Mouse (Mus musculus) ES-Bruce4 (cell line): ENCODE data around the gene Faf2. TPM values are rescaled to one million over a fixed set of nuclear protein-coding genes. Genes with fewer than 3 reads are reported as not detected.
"Not testable (repeated sequence)": the region's sequence is repeated elsewhere in the genome, so short reads cannot be mapped to it uniquely, and the experiment has no call there.

ENCODE experiments used
- H3K27ac ChIP-seq: 2 replicates; pipeline ENCODE4 v1.5.1; 2012; ENCODE audit warnings: low read length, inconsistent platforms; ENCODE audit not compliant: insufficient read depth
- H3K27me3 ChIP-seq: 2 replicates; pipeline ENCODE4 v1.6.1; 2012; ENCODE audit warnings: mild to moderate bottlenecking, low read length, inconsistent platforms; ENCODE audit not compliant: control insufficient read depth, poor library complexity, insufficient read depth, severe bottlenecking
- H3K36me3 ChIP-seq: 2 replicates; pipeline ENCODE4 v1.6.1; 2012; ENCODE audit warnings: inconsistent platforms, mild to moderate bottlenecking, low read length, moderate library complexity; ENCODE audit not compliant: control insufficient read depth, poor library complexity, insufficient read depth, severe bottlenecking
- H3K4me1 ChIP-seq: one replicate; pipeline ENCODE4 v1.8.1; 2011; ENCODE audit warnings: low read length; ENCODE audit not compliant: control insufficient read depth, insufficient read depth
- H3K4me3 ChIP-seq: 2 replicates; pipeline ENCODE4 v1.5.1; 2011; ENCODE audit warnings: low read depth, mild to moderate bottlenecking, low read length
- H3K9ac ChIP-seq: 2 replicates; pipeline ENCODE4 v1.6.1; 2012; ENCODE audit warnings: low read depth, mild to moderate bottlenecking, inconsistent platforms; ENCODE audit not compliant: poor library complexity, severe bottlenecking
- H3K9me3 ChIP-seq: replicated peaks from 2 replicates; pipeline ENCODE4 v1.6.1; 2012; ENCODE audit warnings: mild to moderate bottlenecking, low read length, inconsistent platforms; ENCODE audit not compliant: control insufficient read depth, poor library complexity, insufficient read depth, severe bottlenecking
- CTCF ChIP-seq: IDR thresholded peaks from one replicate; pipeline ENCODE4 v1.8.1; 2011; ENCODE audit warnings: low read depth, low read length
- EP300 ChIP-seq: IDR thresholded peaks from 2 replicates; pipeline ENCODE4 v1.6.1; 2011; ENCODE audit warnings: low read depth, low read length; ENCODE audit not compliant: insufficient read depth
- POLR2A ChIP-seq: IDR thresholded peaks from one replicate; pipeline ENCODE4 v1.8.1; 2011; ENCODE audit warnings: low read length; ENCODE audit not compliant: insufficient read depth
- polyA plus RNA-seq: library from polyadenylated mRNA; stranded (reverse); fragments of >200 nt; gene quantifications from 2 replicates; pipeline ENCODE4 v1.2.4, GENCODE M21; 2011; ENCODE audit warnings: low read depth; ENCODE audit not compliant: missing spikeins, insufficient read depth, insufficient read length

Faf2 gene
- polyA plus RNA-seq, 1 experiment, result 69.3 TPM

DNA sequence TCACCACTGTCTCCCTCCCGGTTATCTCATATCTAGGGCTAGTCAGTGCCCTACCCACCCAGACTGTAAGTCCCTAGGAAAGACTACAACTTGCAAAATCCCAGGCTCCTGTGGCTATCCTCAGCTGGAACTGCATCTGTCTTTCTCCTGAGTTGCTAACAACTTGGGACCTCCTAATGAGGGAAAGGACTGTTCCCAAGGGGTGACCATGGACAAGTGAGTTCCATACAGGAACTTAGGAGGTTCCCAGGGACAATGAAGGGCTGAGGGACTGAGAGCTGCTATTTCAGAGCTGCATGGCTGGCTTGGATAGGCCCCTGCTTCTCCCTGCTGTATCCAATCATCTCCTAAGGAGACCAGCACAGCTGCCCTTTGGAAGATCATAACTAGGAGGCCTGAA is 12.3 kb upstream of the Faf2 start:
- no peak overlapping the region for H3K9ac ChIP-seq
- no peak overlapping the region for H3K4me3 ChIP-seq

DNA sequence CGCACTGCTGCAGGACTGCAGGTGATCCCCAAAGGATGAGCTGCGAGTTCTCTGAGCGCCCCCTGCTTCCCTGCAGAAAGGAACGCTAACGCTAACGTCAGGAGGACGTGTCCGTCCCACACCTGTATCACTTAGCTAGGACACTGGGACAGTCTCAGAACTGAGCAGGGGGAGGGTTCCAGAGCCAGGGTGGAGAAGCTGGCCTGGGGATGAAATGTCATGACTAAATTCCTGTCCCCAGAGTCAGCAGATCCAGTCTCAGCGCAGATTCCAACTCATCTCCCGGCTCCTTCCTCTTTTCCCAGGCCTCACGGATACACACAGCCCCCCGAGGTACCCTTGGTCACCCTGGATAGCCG is 11.0 kb upstream of the Faf2 start:
- Histone ChIP-seq H3K4me3 (peak overlapping the region; percentile 89), H3K9me3 (no peaks in the 10 kb centered on the region), H3K36me3 (no peaks in the 10 kb centered on the region), H3K4me1 (peaks cover 6% of the 10 kb centered on the region), H3K9ac (peak overlapping the region; percentile 47), H3K27me3 (no peaks in the 10 kb centered on the region), H3K27ac (no peak overlapping the region)
- TF ChIP-seq POLR2A (no peak), CTCF (peak; percentile 3)

More for the DNA sequence above, 12.3 kb upstream of the Faf2 start:
- Histone ChIP-seq H3K27ac (peak overlapping the region; percentile 54; the same call in 1 of the 2 replicates), H3K27me3 (no peaks in the 10 kb centered on the region), H3K4me1 (peaks cover 6% of the 10 kb centered on the region), H3K9me3 (no peaks in the 10 kb centered on the region), H3K36me3 (no peaks in the 10 kb centered on the region)
- TF ChIP-seq CTCF, result no peak
- TF ChIP-seq POLR2A, result no peak
- no peak for TF ChIP-seq EP300

DNA sequence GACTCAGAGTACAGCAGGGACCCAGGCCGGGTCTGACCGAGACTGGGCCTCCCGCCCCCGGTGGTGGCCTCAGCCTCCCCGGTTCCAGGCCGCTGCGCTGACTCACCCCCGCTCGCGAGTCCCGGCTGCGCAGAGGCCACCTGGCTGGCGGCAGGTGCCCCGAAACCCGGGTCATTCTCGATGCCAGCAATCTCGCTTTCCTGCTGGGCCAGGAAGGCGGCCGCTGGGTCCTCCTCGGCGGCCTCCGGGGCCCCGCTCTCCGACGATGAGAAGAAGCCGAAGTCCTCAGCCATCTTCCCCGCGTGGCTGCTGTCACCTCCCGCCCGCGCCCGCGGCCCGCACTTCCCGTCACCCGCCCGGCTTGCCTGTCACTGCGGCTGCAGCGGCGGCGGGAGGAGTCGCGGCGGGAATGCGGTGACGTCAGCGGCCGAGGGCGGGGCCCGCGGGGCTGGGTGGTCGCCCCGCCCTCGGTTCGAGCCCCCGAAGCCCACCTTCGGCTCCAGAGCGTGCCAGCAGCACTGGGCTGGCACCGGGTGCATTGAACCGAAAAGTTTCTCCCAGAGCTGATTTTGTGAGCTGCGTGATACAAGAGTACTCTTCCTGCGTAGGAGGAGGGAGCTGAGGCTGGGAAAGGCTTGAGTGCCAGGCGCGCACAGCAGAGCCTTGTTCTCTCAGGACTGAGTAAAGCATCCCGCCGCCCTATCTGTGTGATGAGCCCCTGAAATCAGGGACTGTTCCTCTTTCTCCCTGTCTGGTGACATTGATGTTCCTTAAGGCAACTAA is 10.4 kb upstream of the Faf2 start, which contains the start of gene Cltb:
TSS of gene Cltb (minus strand) at position 373 of the 783 bp plus-strand sequence.
- peaks cover 3% of the 10 kb centered on the region for H3K4me1 ChIP-seq
- TF ChIP-seq CTCF (no peak), EP300 (no peak), POLR2A (no peak)

DNA sequence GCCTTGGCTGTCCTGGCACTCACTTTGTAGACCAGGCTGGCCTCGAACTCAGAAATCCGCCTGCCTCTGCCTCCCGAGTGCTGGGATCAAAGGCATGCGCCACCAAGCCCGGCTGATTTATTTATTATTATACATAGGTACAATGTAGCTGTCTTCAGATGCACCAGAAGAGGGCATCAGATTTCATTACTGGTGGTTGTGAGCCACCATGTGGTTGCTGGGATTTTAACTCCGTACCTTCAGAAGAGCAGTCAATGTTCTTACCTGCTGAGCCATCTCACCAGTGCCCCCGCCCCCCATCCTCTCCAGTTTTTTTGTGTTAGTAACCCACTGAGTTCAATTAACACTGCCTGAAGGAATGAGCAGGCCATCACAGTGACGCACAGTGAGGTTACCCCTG is 8.4 kb upstream of the Faf2 start:
- H3K36me3 ChIP-seq, H3K9ac ChIP-seq, H3K4me1 ChIP-seq, H3K4me3 ChIP-seq, H3K27ac ChIP-seq, H3K27me3 ChIP-seq, H3K9me3 ChIP-seq: not testable (repeated sequence)

More for the DNA sequence above, 10.4 kb upstream of the Faf2 start, which contains the start of gene Cltb:
- H3K9me3 ChIP-seq, result no peaks in the 10 kb centered on the region
- peak within 1 kb of the TSS; percentile 47 for H3K9ac ChIP-seq
- no peaks in the 10 kb centered on the region for H3K36me3 ChIP-seq
- H3K4me3 ChIP-seq, result peak within 1 kb of the TSS; percentile 89
- no peaks in the 10 kb centered on the region for H3K27me3 ChIP-seq
- no peak within 1 kb of the TSS for H3K27ac ChIP-seq

DNA sequence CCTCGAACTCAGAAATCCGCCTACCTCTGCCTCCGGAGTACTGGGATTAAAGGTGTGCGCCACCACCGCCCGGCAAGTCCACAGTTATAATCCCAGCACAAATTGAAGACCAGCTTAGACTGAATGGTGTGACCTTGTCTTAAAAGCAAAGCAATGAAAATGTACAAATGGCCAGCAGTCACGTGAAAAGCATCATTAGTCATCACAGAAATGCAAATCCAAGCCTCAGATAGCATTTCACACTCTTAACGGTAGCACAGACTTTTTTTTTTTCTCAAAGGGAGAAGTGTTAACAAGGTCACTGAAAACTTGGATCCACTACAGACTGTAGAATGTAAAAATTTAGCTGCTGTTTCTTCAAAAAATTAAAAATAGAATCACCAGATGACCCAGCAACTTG is 5.3 kb upstream of the Faf2 start:
- Histone ChIP-seq H3K27ac (no peak overlapping the region), H3K4me1 (peaks cover 1% of the 10 kb centered on the region), H3K36me3 (no peaks in the 10 kb centered on the region), H3K4me3 (no peak overlapping the region), H3K27me3 (no peaks in the 10 kb centered on the region), H3K9me3 (no peaks in the 10 kb centered on the region), H3K9ac (no peak overlapping the region)
- TF ChIP-seq EP300 (no peak), POLR2A (no peak), CTCF (no peak)

DNA sequence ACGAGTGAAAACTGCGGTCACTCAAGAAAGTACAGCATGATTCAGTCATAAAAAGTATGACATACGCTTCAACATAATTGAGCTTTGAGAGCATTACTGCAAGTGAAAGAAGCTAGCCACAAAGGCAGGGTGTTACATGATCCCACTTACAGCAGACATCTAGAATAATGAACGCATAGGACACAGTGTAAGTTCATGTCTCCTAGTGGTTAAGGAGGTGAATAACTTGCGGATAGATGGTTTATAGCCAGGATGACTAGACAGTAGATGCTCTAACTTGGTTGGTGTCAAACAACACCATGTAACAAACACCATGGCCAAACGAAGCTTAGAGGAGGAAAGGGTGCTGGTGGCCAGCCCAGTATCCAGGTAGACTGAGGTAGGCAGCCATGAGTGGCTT is 4.6 kb upstream of the Faf2 start:
- Histone ChIP-seq H3K27ac (0 out of 2 replicates have a peak overlapping the region, but pooled peaks have one; percentile 52), H3K36me3 (no peaks in the 10 kb centered on the region), H3K27me3 (no peaks in the 10 kb centered on the region), H3K9me3 (no peaks in the 10 kb centered on the region), H3K4me3 (no peak overlapping the region), H3K4me1 (peaks cover 1% of the 10 kb centered on the region), H3K9ac (no peak overlapping the region)
- no peak for TF ChIP-seq POLR2A
- no peak for TF ChIP-seq CTCF
- no peak for TF ChIP-seq EP300
